Mouse (Mus musculus) spleen, adult 2 months (tissue): Measurements from ENCODE around the gene 9330182O14Rik. TPM values are rescaled to one million over a fixed set of nuclear protein-coding genes. Genes with fewer than 3 reads are reported as not detected.

Experiments used
- DNase-seq, 2 experiments: peaks; one replicate each; pipeline versions ENCODE4 v3.0.0 to v3.0.0-alpha.2; 2012 to 2021; ENCODE audit warnings: low spot score in 2 of 2, low read depth in 1 of 2
- H3K27ac ChIP-seq: fragments of 200-500 bp; 2 replicates; pipeline ENCODE4 v1.5.1; 2012; ENCODE audit warnings: low read length, inconsistent platforms; ENCODE audit not compliant: insufficient read depth
- H3K27me3 ChIP-seq: fragments of 200-500 bp; 2 replicates; pipeline ENCODE4 v1.6.1; 2012; ENCODE audit warnings: mild to moderate bottlenecking, moderate library complexity, low read length, inconsistent platforms; ENCODE audit not compliant: control insufficient read depth, insufficient read depth
- H3K36me3 ChIP-seq: fragments of 200-500 bp; 2 replicates; pipeline ENCODE4 v1.6.1; 2012; ENCODE audit warnings: mild to moderate bottlenecking, low read length, inconsistent platforms; ENCODE audit not compliant: control insufficient read depth, insufficient read depth
- H3K4me1 ChIP-seq: fragments of 200-500 bp; 2 replicates; pipeline ENCODE4 v1.6.1; 2011; ENCODE audit warnings: inconsistent platforms; ENCODE audit not compliant: control insufficient read depth, insufficient read depth, insufficient read length
- H3K4me3 ChIP-seq: fragments of 200-500 bp; 2 replicates; pipeline ENCODE4 v1.5.1; 2011; ENCODE audit warnings: mild to moderate bottlenecking, inconsistent platforms; ENCODE audit not compliant: insufficient read depth, insufficient read length; ENCODE audit errors: extremely low read depth
- CTCF ChIP-seq: fragments of 200-500 bp; IDR thresholded peaks from 2 replicates; pipeline ENCODE4 v1.5.1; 2011; ENCODE audit warnings: mild to moderate bottlenecking, inconsistent platforms; ENCODE audit not compliant: insufficient read depth, insufficient read length, insufficient replicate concordance; ENCODE audit errors: extremely low read depth
- POLR2A ChIP-seq: fragments of 200-500 bp; IDR thresholded peaks from 2 replicates; pipeline ENCODE4 v1.6.1; 2011; ENCODE audit warnings: low read depth, low read length, inconsistent platforms
- WGBS: fragments of 180-500 bp; shearing (Covaris S2); methylation state at CpG from one replicate; pipeline ENCODE4 v1.1.7; 2018; 5-methylcytosine and 5-hydroxymethylcytosine counted together
- polyA plus RNA-seq: library from polyadenylated mRNA; depleted of rRNA; stranded (reverse); fragments of >200 nt; gene quantifications from 2 replicates; pipeline ENCODE4 v1.2.3, GENCODE M21; 2012; rRNA removed

The 9330182O14Rik gene
- polyA plus RNA-seq, result not detected in 2 replicates

- no peak for DNase-seq
- WGBS, result 30% methylated on average over 10 of the region's 10 CpGs
- H3K27me3 ChIP-seq, result no peaks in the 10 kb centered on the region
- no peak for TF ChIP-seq POLR2A
- TF ChIP-seq CTCF, result no peak
- H3K36me3 ChIP-seq, result no peaks in the 10 kb centered on the region
- H3K4me3 ChIP-seq, result no peak within 1 kb of the TSS
- H3K4me1 ChIP-seq, result no peaks in the 10 kb centered on the region; the same call in 1 of the 2 replicates
- no peak within 1 kb of the TSS for H3K27ac ChIP-seq
Observed at GRCm38 (mm10) chr15:40134152-40134792, at the start of gene 9330182O14Rik. Gene 9330182O14Rik, plus strand, starts transcription at chr15:40134365.

GRCm38 (mm10) chr15:40103304-40103703, 30.9 kb upstream of the 9330182O14Rik start:
- no peaks in the 10 kb centered on the region for H3K4me1 ChIP-seq
- H3K27me3 ChIP-seq, result no peaks in the 10 kb centered on the region
- H3K36me3 ChIP-seq, result no peaks in the 10 kb centered on the region
- no peak for TF ChIP-seq POLR2A
- no peak for TF ChIP-seq CTCF
- DNase-seq, result no peak
- H3K4me3 ChIP-seq, result no peak overlapping the region
- 92% methylated on average over 2 of the region's 2 CpGs for WGBS
- H3K27ac ChIP-seq, result no peak overlapping the region

- H3K27ac ChIP-seq, result no peak overlapping the region
- no peaks in the 10 kb centered on the region for H3K27me3 ChIP-seq
- H3K36me3 ChIP-seq, result no peaks in the 10 kb centered on the region
- no peak for DNase-seq
- TF ChIP-seq POLR2A (no peak), CTCF (no peak)
- H3K4me3 ChIP-seq, result no peak overlapping the region
- WGBS, result 92% methylated on average over 4 of the region's 4 CpGs
- no peaks in the 10 kb centered on the region for H3K4me1 ChIP-seq
Observed at GRCm38 (mm10) chr15:40105712-40106111, 28.5 kb upstream of the 9330182O14Rik start.

GRCm38 (mm10) chr15:40113888-40114576, 20.1 kb upstream of the 9330182O14Rik start:
- WGBS, result 69% methylated on average over 18 of the region's 18 CpGs
- no peaks in the 10 kb centered on the region for H3K4me1 ChIP-seq
- H3K27me3 ChIP-seq, result no peaks in the 10 kb centered on the region
- no peak overlapping the region for H3K27ac ChIP-seq
- no peaks in the 10 kb centered on the region for H3K36me3 ChIP-seq
- TF ChIP-seq CTCF (no peak), POLR2A (no peak)
- DNase-seq, result no peak
- no peak overlapping the region for H3K4me3 ChIP-seq

GRCm38 (mm10) chr15:40114600-40115271, 19.4 kb upstream of the 9330182O14Rik start:
- H3K36me3 ChIP-seq, result no peaks in the 10 kb centered on the region
- TF ChIP-seq CTCF (no peak), POLR2A (no peak)
- no peaks in the 10 kb centered on the region for H3K4me1 ChIP-seq
- no peak overlapping the region for H3K27ac ChIP-seq
- no peak for DNase-seq
- H3K4me3 ChIP-seq, result no peak overlapping the region
- WGBS, result 78% methylated on average over 22 of the region's 22 CpGs
- no peaks in the 10 kb centered on the region for H3K27me3 ChIP-seq

- H3K27me3 ChIP-seq, result no peaks in the 10 kb centered on the region
- TF ChIP-seq POLR2A (no peak), CTCF (no peak)
- no peak overlapping the region for H3K27ac ChIP-seq
- no peak overlapping the region for H3K4me3 ChIP-seq
- no peaks in the 10 kb centered on the region for H3K4me1 ChIP-seq
- H3K36me3 ChIP-seq, result no peaks in the 10 kb centered on the region
- WGBS, result 87% methylated on average over 3 of the region's 3 CpGs
- DNase-seq, result no peak
Observed at GRCm38 (mm10) chr15:40116396-40116795, 17.8 kb upstream of the 9330182O14Rik start.
